Mouse (Mus musculus) hindbrain, embryonic 16.5 days (tissue): ENCODE measurements around the gene Sec23b. TPM values are rescaled to one million over a fixed set of nuclear protein-coding genes. Genes with fewer than 3 reads are reported as not detected.
A peak's percentile ranks its signal among the peaks of the same experiment; 100 is the strongest.

ENCODE experiments used
- ATAC-seq: fragments of 200-750 bp; cut with Nextera tagmentation; 2 replicates; pipeline ENCODE4 v1.8.0; 2017; ENCODE audit warnings: moderate TSS enrichment, moderate library complexity
- H3K27ac ChIP-seq: fragments of 300-500 bp; sonication (generic); 2 replicates; pipeline ENCODE4 v1.5.1; 2014; ENCODE audit warnings: low read depth, mild to moderate bottlenecking, control low read depth, low read length, moderate library complexity
- H3K27me3 ChIP-seq: fragments of 300-500 bp; sonication (generic); replicated peaks from 2 replicates; pipeline ENCODE4 v1.6.1; 2014; ENCODE audit warnings: low read length; ENCODE audit not compliant: control insufficient read depth, insufficient read depth
- H3K36me3 ChIP-seq: fragments of 300-500 bp; sonication (generic); 2 replicates; pipeline ENCODE4 v1.6.1; 2014; ENCODE audit warnings: mild to moderate bottlenecking, low read length, moderate library complexity, mixed read lengths; ENCODE audit not compliant: control insufficient read depth, insufficient read depth
- H3K4me1 ChIP-seq: fragments of 300-500 bp; sonication (generic); 2 replicates; pipeline ENCODE4 v1.6.1; 2014; ENCODE audit warnings: low read depth, low read length; ENCODE audit not compliant: control insufficient read depth, insufficient read depth
- H3K4me2 ChIP-seq: fragments of 300-500 bp; sonication (generic); 2 replicates; pipeline ENCODE4 v1.6.1; 2014; ENCODE audit warnings: mild to moderate bottlenecking, low read length, control low read depth, moderate library complexity
- H3K4me3 ChIP-seq: fragments of 300-500 bp; sonication (generic); 2 replicates; pipeline ENCODE4 v1.5.1; 2014; ENCODE audit warnings: mild to moderate bottlenecking, low read length, control low read depth, moderate library complexity
- H3K9ac ChIP-seq: fragments of 300-500 bp; sonication (generic); 2 replicates; pipeline ENCODE4 v1.6.1; 2014; ENCODE audit warnings: low read depth, mild to moderate bottlenecking, control low read depth, low read length, moderate library complexity
- H3K9me3 ChIP-seq: fragments of 300-500 bp; sonication (generic); 2 replicates; pipeline ENCODE4 v1.6.1; 2014; ENCODE audit warnings: mild to moderate bottlenecking, low read length, moderate library complexity; ENCODE audit not compliant: control insufficient read depth
- WGBS: fragments of 180-500 bp; shearing (Covaris S2); extraction: QIAGEN DNeasy Blood & Tissue Kit; methylation state at CpG from one replicate; pipeline ENCODE4 v1.1.7; 2014; 5-methylcytosine and 5-hydroxymethylcytosine counted together
- polyA plus RNA-seq: library from polyadenylated mRNA; unstranded; fragments of >200 nt; fragmentation: Nextera tagmentation; extraction: Ambion mirVana; gene quantifications from 2 replicates; pipeline ENCODE4 v1.2.1, GENCODE M21; 2015

The Sec23b gene
- polyA plus RNA-seq, 1 experiment from 2014 or later = 67.1 TPM

DNA sequence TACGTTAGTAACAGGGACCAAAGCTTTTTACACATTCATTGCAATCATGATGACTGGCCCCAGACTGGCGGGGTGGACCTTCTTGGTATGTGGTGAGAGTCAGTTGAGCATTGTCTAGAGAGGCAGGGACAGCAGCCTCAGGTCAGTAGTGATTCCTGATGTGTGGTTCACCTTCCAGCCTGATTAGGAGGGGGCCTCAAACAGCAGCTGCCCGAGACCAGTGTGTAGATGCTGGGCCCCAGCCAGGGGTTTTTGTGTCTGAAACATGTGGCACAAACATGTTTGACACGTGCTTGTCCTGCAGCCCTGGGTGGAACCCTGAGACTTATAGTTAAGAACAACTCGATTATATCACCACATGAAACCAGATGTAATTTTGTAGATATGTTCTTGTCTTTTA lies 78.2 kb downstream of the Sec23b start:
- Histone ChIP-seq H3K36me3 (peaks cover 3% of the 10 kb centered on the region; the same call in 1 of the 2 replicates), H3K4me3 (no peak overlapping the region), H3K4me2 (no peak overlapping the region), H3K9ac (no peak overlapping the region), H3K9me3 (no peaks in the 10 kb centered on the region), H3K27me3 (no peaks in the 10 kb centered on the region), H3K27ac (no peak overlapping the region), H3K4me1 (no peaks in the 10 kb centered on the region; the same call in 1 of the 2 replicates)
- ATAC-seq = no peak
- WGBS = 63% methylated on average over 5 of the region's 5 CpGs

GRCm38 (mm10) chr2:144634729-144635128 lies 78.7 kb downstream of the Sec23b start:
- 61% methylated on average over 2 of the region's 2 CpGs for WGBS
- Histone ChIP-seq H3K36me3 (peaks cover 3% of the 10 kb centered on the region; the same call in 1 of the 2 replicates), H3K4me1 (no peaks in the 10 kb centered on the region; the same call in 1 of the 2 replicates), H3K4me3 (no peak overlapping the region), H3K27me3 (no peaks in the 10 kb centered on the region), H3K9ac (no peak overlapping the region), H3K27ac (no peak overlapping the region), H3K4me2 (no peak overlapping the region), H3K9me3 (no peaks in the 10 kb centered on the region)
- ATAC-seq = no peak

- no peak overlapping the region; the same call in 1 of the 2 replicates for H3K27ac ChIP-seq
- peak; percentile 72 for ATAC-seq
Measured at GRCm38 (mm10) chr2:144635644-144636320, 79.8 kb downstream of the Sec23b start.

GRCm38 (mm10) chr2:144637204-144637603 lies 81.2 kb downstream of the Sec23b start:
- Histone ChIP-seq H3K36me3 (peaks cover 2% of the 10 kb centered on the region; the same call in 1 of the 2 replicates), H3K27me3 (no peaks in the 10 kb centered on the region), H3K4me1 (no peaks in the 10 kb centered on the region; the same call in 1 of the 2 replicates), H3K4me3 (no peak overlapping the region), H3K9me3 (no peaks in the 10 kb centered on the region), H3K9ac (no peak overlapping the region), H3K4me2 (no peak overlapping the region), H3K27ac (no peak overlapping the region)
- ATAC-seq = no peak
- WGBS = 84% methylated on average over 4 of the region's 4 CpGs

More at GRCm38 (mm10) chr2:144635644-144636320, 79.8 kb downstream of the Sec23b start:
- Histone ChIP-seq H3K36me3 (peaks cover 3% of the 10 kb centered on the region; the same call in 1 of the 2 replicates), H3K4me3 (no peak overlapping the region), H3K27me3 (no peaks in the 10 kb centered on the region), H3K4me1 (no peaks in the 10 kb centered on the region; the same call in 1 of the 2 replicates), H3K4me2 (no peak overlapping the region), H3K9me3 (no peaks in the 10 kb centered on the region), H3K9ac (no peak overlapping the region)
- WGBS = 17% methylated on average over 5 of the region's 5 CpGs

- 69% methylated on average over 12 of the region's 12 CpGs for WGBS
- H3K9me3 ChIP-seq = no peaks in the 10 kb centered on the region
- H3K4me3 ChIP-seq = no peak overlapping the region
- H3K4me1 ChIP-seq = no peaks in the 10 kb centered on the region; the same call in 1 of the 2 replicates
- H3K27me3 ChIP-seq = no peaks in the 10 kb centered on the region
- ATAC-seq = peak; percentile 44; the same call in 1 of the 2 replicates
- H3K9ac ChIP-seq = no peak overlapping the region
- H3K4me2 ChIP-seq = no peak overlapping the region
- H3K27ac ChIP-seq = no peak overlapping the region
- no peaks in the 10 kb centered on the region for H3K36me3 ChIP-seq
Measured at GRCm38 (mm10) chr2:144637671-144638395, 81.8 kb downstream of the Sec23b start.

DNA sequence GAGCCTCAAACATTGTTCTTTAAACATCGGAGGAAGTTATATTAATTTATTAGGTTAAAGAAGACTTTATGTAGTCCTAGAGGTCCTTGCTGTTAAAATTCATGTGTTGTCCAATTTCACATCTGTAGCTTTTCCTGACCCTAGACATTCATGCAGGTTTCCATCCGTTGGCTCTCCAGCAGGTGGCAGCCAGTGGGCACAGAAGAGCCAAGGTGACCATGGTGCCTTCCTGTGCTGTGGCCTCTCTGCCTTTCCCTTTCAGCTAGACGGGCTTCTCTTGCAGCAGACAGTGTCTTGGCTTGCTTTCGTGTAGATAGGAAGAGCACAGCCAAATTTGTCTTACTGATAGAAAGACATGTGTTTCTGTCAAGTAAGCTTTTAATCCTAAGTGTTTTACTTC lies 82.7 kb downstream of the Sec23b start:
- Histone ChIP-seq H3K4me3 (no peak overlapping the region), H3K27me3 (no peaks in the 10 kb centered on the region), H3K9ac (no peak overlapping the region), H3K4me1 (no peaks in the 10 kb centered on the region; the same call in 1 of the 2 replicates), H3K27ac (no peak overlapping the region), H3K4me2 (no peak overlapping the region), H3K9me3 (no peaks in the 10 kb centered on the region), H3K36me3 (no peaks in the 10 kb centered on the region)
- 64% methylated on average over 4 of the region's 4 CpGs for WGBS
- ATAC-seq = no peak

DNA sequence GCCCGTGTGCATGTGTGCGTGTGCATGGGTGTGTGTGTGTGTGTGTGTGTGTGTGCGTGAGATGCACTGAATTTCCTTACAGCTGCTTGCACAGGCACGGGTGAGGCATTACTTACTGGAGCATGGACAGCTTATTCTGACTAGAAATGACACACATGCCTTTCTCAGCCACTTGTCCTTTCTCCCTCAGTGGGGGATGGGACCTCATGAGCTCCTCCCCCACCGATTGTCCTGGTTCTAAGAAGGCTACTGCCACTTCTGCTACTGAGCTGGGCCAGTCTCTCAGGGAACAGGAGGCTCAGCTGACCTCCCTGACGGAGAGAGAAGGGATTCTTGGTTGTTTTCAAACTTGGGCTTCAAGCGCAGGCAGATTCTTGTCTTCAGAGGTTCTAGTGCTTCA lies 84.1 kb downstream of the Sec23b start:
- Histone ChIP-seq H3K4me3 (no peak overlapping the region), H3K9ac (no peak overlapping the region), H3K27me3 (no peaks in the 10 kb centered on the region), H3K4me1 (no peaks in the 10 kb centered on the region; the same call in 1 of the 2 replicates), H3K4me2 (no peak overlapping the region), H3K9me3 (no peaks in the 10 kb centered on the region), H3K36me3 (no peaks in the 10 kb centered on the region), H3K27ac (no peak overlapping the region)
- ATAC-seq = no peak
- 74% methylated on average over 7 of the region's 7 CpGs for WGBS
